Mouse (Mus musculus) kidney, adult 2 months (tissue): Measurements from ENCODE around the gene 0610040J01Rik.

Source experiments
- CTCF ChIP-seq: fragments of 200-500 bp; conservative IDR thresholded peaks from 2 replicates; pipeline ENCODE4 v1.5.1; 2011; ENCODE audit warnings: low read depth, mild to moderate bottlenecking, control low read depth, low read length, moderate library complexity, mixed read lengths; ENCODE audit not compliant: insufficient read depth, insufficient read length
- POLR2A ChIP-seq: fragments of 200-500 bp; IDR thresholded peaks from one replicate; pipeline ENCODE4 v1.6.1; 2011; ENCODE audit warnings: low read depth, low read length, control low read depth

DNA sequence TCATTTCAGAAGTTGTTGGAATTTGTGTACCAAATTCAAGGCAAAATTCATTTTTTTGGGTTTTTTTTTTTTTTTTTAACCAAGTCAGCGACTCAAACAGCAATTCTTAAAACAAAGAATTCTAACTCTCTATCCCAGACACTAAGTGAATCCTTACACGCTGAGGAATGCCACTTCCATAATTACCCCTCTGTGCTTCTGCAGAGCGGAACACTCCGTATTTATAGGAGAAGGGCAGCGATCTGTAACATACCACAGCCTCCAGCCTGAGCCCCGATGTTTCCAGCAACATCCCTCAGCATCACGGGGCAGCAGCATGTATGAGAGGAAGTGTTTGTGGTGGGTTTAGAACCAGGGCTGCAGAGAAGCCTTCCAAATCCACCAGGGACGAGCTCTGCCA lies 135.4 kb downstream of the 0610040J01Rik start:
- TF ChIP-seq CTCF (no peak), POLR2A (no peak)
